In genomic region chr2:71309726-71310125, GRCm38 (mm10) we compare ENCODE assay signal across 32 mouse cellular contexts.
"Had no signal": no experiment of that assay in that cellular context is flagged by ENCODE, and none has a peak within 500 bp of the region (broad histone marks: within the 10 kb centered on the region; RNA-seq: fewer than 3 reads in every experiment).

No protein-coding gene starts in this region.

- H3K36me3 ChIP-seq: lung, embryonic 15.5 days had no signal

- H3K9ac ChIP-seq: limb, embryonic 12.5 days; limb, embryonic 13.5 days; limb, embryonic 15.5 days; liver, embryonic 12.5 days; liver, embryonic 13.5 days; liver, embryonic 14.5 days; liver, embryonic 15.5 days; liver, postnatal 0 days; lung, embryonic 14.5 days; lung, embryonic 15.5 days; midbrain, embryonic 12.5 days; midbrain, embryonic 13.5 days; midbrain, embryonic 15.5 days; neural tube, embryonic 12.5 days had no signal

- H3K27ac ChIP-seq: limb, embryonic 10.5 days; limb, embryonic 12.5 days; limb, embryonic 13.5 days; limb, embryonic 15.5 days; liver, embryonic 12.5 days; liver, embryonic 13.5 days; liver, embryonic 14.5 days; liver, embryonic 15.5 days; lung, embryonic 15.5 days; macrophage; midbrain, embryonic 10.5 days; midbrain, embryonic 12.5 days; midbrain, embryonic 13.5 days; midbrain, embryonic 15.5 days; neural tube, embryonic 12.5 days had no signal

- DNase-seq: left cerebral cortex, postnatal 4 days; liver; liver, embryonic 13.5 days; liver, postnatal 0 days; lung, adult 18-20 months; lung, adult 2 months; lung, embryonic 14.5 days; lung, postnatal 10 days; lung, postnatal 14 days; lung, postnatal 36 days; lung, postnatal 4 days; midbrain, embryonic 14.5 days had no signal

- H3K9me3 ChIP-seq: limb, embryonic 10.5 days; limb, embryonic 12.5 days; limb, embryonic 13.5 days; limb, embryonic 15.5 days; liver, embryonic 12.5 days; liver, embryonic 13.5 days; liver, embryonic 15.5 days; lung, embryonic 15.5 days; megakaryocyte, embryonic 14.5 days; midbrain, embryonic 10.5 days; midbrain, embryonic 12.5 days; midbrain, embryonic 13.5 days; midbrain, embryonic 15.5 days; neural tube, embryonic 12.5 days had no signal

- H3K27me3 ChIP-seq: limb, embryonic 12.5 days; limb, embryonic 13.5 days; limb, embryonic 15.5 days; liver, embryonic 12.5 days; liver, embryonic 13.5 days; liver, embryonic 15.5 days; lung, embryonic 15.5 days; megakaryocyte, embryonic 14.5 days; midbrain, embryonic 12.5 days; midbrain, embryonic 13.5 days; midbrain, embryonic 15.5 days; neural tube, embryonic 12.5 days had no signal

- ATAC-seq: liver, embryonic 12.5 days; liver, postnatal 0 days; lung, postnatal 0 days; midbrain, embryonic 13.5 days; midbrain, embryonic 15.5 days; midbrain, embryonic 16.5 days had no signal

- H3K4me2 ChIP-seq: limb, embryonic 12.5 days; limb, embryonic 13.5 days; limb, embryonic 15.5 days; liver, embryonic 11.5 days; liver, embryonic 12.5 days; liver, embryonic 13.5 days; liver, embryonic 15.5 days; lung, embryonic 14.5 days; lung, embryonic 15.5 days; midbrain, embryonic 11.5 days; midbrain, embryonic 12.5 days; midbrain, embryonic 13.5 days; midbrain, embryonic 15.5 days; neural tube, embryonic 12.5 days had no signal

- H3K4me1 ChIP-seq: limb, embryonic 15.5 days; liver, embryonic 12.5 days; liver, embryonic 13.5 days; liver, embryonic 15.5 days; megakaryocyte, embryonic 14.5 days had no signal

- H3K4me3 ChIP-seq: limb, embryonic 10.5 days; limb, embryonic 12.5 days; limb, embryonic 13.5 days; limb, embryonic 15.5 days; liver, embryonic 12.5 days; liver, embryonic 13.5 days; liver, embryonic 15.5 days; lung, embryonic 15.5 days; megakaryocyte, embryonic 14.5 days; midbrain, embryonic 10.5 days; midbrain, embryonic 12.5 days; midbrain, embryonic 13.5 days; midbrain, embryonic 15.5 days; myocyte; neural tube, embryonic 12.5 days had no signal
